Mouse (Mus musculus): ENCODE measurements around the gene Fam131b. TPM values are rescaled to one million over a fixed set of nuclear protein-coding genes. Genes with fewer than 3 reads are reported as not detected.
A peak's percentile ranks its signal among the peaks of the same experiment; 100 is the strongest.

Gene Fam131b
- polyA plus RNA-seq, 1 experiment, result 0.45 TPM

- Histone ChIP-seq H3K4me3 (replicated peaks; ENCODE audit: extremely low read depth, low read depth, low read length) (peak overlapping the region; percentile 71), H3K4me1 (ENCODE audit: control insufficient read depth, insufficient read depth, low read length) (peaks cover 24% of the 10 kb centered on the region)
- WGBS, result 41% methylated on average over 13 of the region's 13 CpGs
- DNase-seq, result no peak
- TF ChIP-seq POLR2A (IDR thresholded peaks at IDR 0.05; ENCODE audit: borderline replicate concordance, extremely low read depth, low read depth, low read length) (0 out of 2 replicates have a peak, but pooled peaks have one; percentile 38), CTCF (IDR thresholded peaks at IDR 0.05; ENCODE audit: insufficient read depth, low read length) (no peak)
These were observed 26.7 kb upstream of the Fam131b start for GRCm38 (mm10) chr6:42350968-42351775.

- Histone ChIP-seq H3K4me1 (ENCODE audit: control insufficient read depth, insufficient read depth, low read length) (peaks cover 24% of the 10 kb centered on the region), H3K4me3 (replicated peaks; ENCODE audit: extremely low read depth, low read depth, low read length) (peak overlapping the region; percentile 71)
- DNase-seq, result peak; percentile 73
- TF ChIP-seq CTCF (IDR thresholded peaks at IDR 0.05; ENCODE audit: insufficient read depth, low read length) (no peak), POLR2A (IDR thresholded peaks at IDR 0.05; ENCODE audit: borderline replicate concordance, extremely low read depth, low read depth, low read length) (peak; percentile 97)
- WGBS, result 1% methylated on average over 72 of the region's 72 CpGs
These were observed 25.9 kb upstream of the Fam131b start for GRCm38 (mm10) chr6:42350021-42350967.

GRCm38 (mm10) chr6:42349426-42350020 is 25.1 kb upstream of the Fam131b start, which contains the start of gene Zyx:
TSS of gene Zyx (plus strand) at chr6:42349630.
- TF ChIP-seq CTCF (IDR thresholded peaks at IDR 0.05; ENCODE audit: insufficient read depth, low read length), result no peak
- peak; percentile 90; the same call in 1 of the 2 replicates for TF ChIP-seq POLR2A (IDR thresholded peaks at IDR 0.05; ENCODE audit: borderline replicate concordance, extremely low read depth, low read depth, low read length)
- H3K4me3 ChIP-seq (replicated peaks; ENCODE audit: extremely low read depth, low read depth, low read length), result peak within 1 kb of the TSS; percentile 71
- peaks cover 19% of the 10 kb centered on the region for H3K4me1 ChIP-seq (ENCODE audit: control insufficient read depth, insufficient read depth, low read length)
- DNase-seq, result peak; percentile 90
- under 1% methylated on average over 33 of the region's 36 CpGs for WGBS

- peaks cover 14% of the 10 kb centered on the region for H3K4me1 ChIP-seq (ENCODE audit: control insufficient read depth, insufficient read depth, low read length)
- peak; percentile 79 for DNase-seq
- peak overlapping the region; percentile 71 for H3K4me3 ChIP-seq (replicated peaks; ENCODE audit: extremely low read depth, low read depth, low read length)
- TF ChIP-seq CTCF (IDR thresholded peaks at IDR 0.05; ENCODE audit: insufficient read depth, low read length), result peak; percentile 51
- TF ChIP-seq POLR2A (IDR thresholded peaks at IDR 0.05; ENCODE audit: borderline replicate concordance, extremely low read depth, low read depth, low read length), result no peak
- WGBS, result 1% methylated on average over 11 of the region's 11 CpGs
These were observed 24.6 kb upstream of the Fam131b start for GRCm38 (mm10) chr6:42349006-42349425.

GRCm38 (mm10) chr6:42348281-42349005 is 24.0 kb upstream of the Fam131b start:
- Histone ChIP-seq H3K4me1 (ENCODE audit: control insufficient read depth, insufficient read depth, low read length) (peaks cover 12% of the 10 kb centered on the region), H3K4me3 (replicated peaks; ENCODE audit: extremely low read depth, low read depth, low read length) (no peak overlapping the region)
- DNase-seq, result no peak
- TF ChIP-seq CTCF (IDR thresholded peaks at IDR 0.05; ENCODE audit: insufficient read depth, low read length), result no peak
- TF ChIP-seq POLR2A (IDR thresholded peaks at IDR 0.05; ENCODE audit: borderline replicate concordance, extremely low read depth, low read depth, low read length), result no peak
- 43% methylated on average over 12 of the region's 12 CpGs for WGBS

GRCm38 (mm10) chr6:42344255-42344654 is 19.8 kb upstream of the Fam131b start:
- H3K4me3 ChIP-seq (replicated peaks; ENCODE audit: extremely low read depth, low read depth, low read length), result no peak overlapping the region
- WGBS, result 70% methylated on average over 1 of the region's 1 CpGs
- no peak for DNase-seq
- H3K4me1 ChIP-seq (ENCODE audit: control insufficient read depth, insufficient read depth, low read length), result no peaks in the 10 kb centered on the region
- TF ChIP-seq POLR2A (IDR thresholded peaks at IDR 0.05; ENCODE audit: borderline replicate concordance, extremely low read depth, low read depth, low read length) (no peak), CTCF (IDR thresholded peaks at IDR 0.05; ENCODE audit: insufficient read depth, low read length) (no peak)

GRCm38 (mm10) chr6:42343361-42344120 is 19.1 kb upstream of the Fam131b start:
- no peak for DNase-seq
- no peak overlapping the region for H3K4me3 ChIP-seq (replicated peaks; ENCODE audit: extremely low read depth, low read depth, low read length)
- TF ChIP-seq POLR2A (IDR thresholded peaks at IDR 0.05; ENCODE audit: borderline replicate concordance, extremely low read depth, low read depth, low read length), result no peak
- no peak for TF ChIP-seq CTCF (IDR thresholded peaks at IDR 0.05; ENCODE audit: insufficient read depth, low read length)
- no peaks in the 10 kb centered on the region for H3K4me1 ChIP-seq (ENCODE audit: control insufficient read depth, insufficient read depth, low read length)
- 56% methylated on average over 9 of the region's 9 CpGs for WGBS

- WGBS, result 57% methylated on average over 1 of the region's 1 CpGs
- Histone ChIP-seq H3K4me3 (replicated peaks; ENCODE audit: extremely low read depth, low read depth, low read length) (no peak overlapping the region), H3K4me1 (ENCODE audit: control insufficient read depth, insufficient read depth, low read length) (no peaks in the 10 kb centered on the region)
- no peak for DNase-seq
- TF ChIP-seq CTCF (IDR thresholded peaks at IDR 0.05; ENCODE audit: insufficient read depth, low read length) (no peak), POLR2A (IDR thresholded peaks at IDR 0.05; ENCODE audit: borderline replicate concordance, extremely low read depth, low read depth, low read length) (no peak)
These were observed 17.7 kb upstream of the Fam131b start for GRCm38 (mm10) chr6:42342171-42342570.

Measured in lung, adult 2 months (tissue).